Mouse (Mus musculus) kidney, embryonic 16.5 days (tissue): ENCODE results near the gene Lgmn. TPM values are rescaled to one million over a fixed set of nuclear protein-coding genes. Genes with fewer than 3 reads are reported as not detected.

Source experiments
- ATAC-seq: fragments of 200-750 bp; cut with Nextera tagmentation; 2 replicates; pipeline ENCODE4 v1.8.0; 2017; ENCODE audit warnings: moderate TSS enrichment; ENCODE audit not compliant: low FRiP score, low TSS enrichment
- H3K27ac ChIP-seq: fragments of 300-500 bp; sonication (generic); 2 replicates; pipeline ENCODE4 v1.5.1; 2014; ENCODE audit warnings: low read length
- H3K27me3 ChIP-seq: fragments of 300-500 bp; sonication (generic); 2 replicates; pipeline ENCODE4 v1.6.1; 2014; ENCODE audit warnings: low read length, control low read depth, mixed read lengths; ENCODE audit not compliant: insufficient read depth
- H3K36me3 ChIP-seq: fragments of 300-500 bp; sonication (generic); 2 replicates; pipeline ENCODE4 v1.6.1; 2014; ENCODE audit warnings: low read length, control low read depth, mixed read lengths; ENCODE audit not compliant: insufficient read depth
- H3K4me1 ChIP-seq: fragments of 300-500 bp; sonication (generic); 2 replicates; pipeline ENCODE4 v1.6.1; 2014; ENCODE audit warnings: low read length, control low read depth, mixed read lengths; ENCODE audit not compliant: insufficient read depth
- H3K4me2 ChIP-seq: fragments of 300-500 bp; sonication (generic); replicated peaks from 2 replicates; pipeline ENCODE4 v1.6.1; 2014; ENCODE audit warnings: low read depth, low read length
- H3K4me3 ChIP-seq: fragments of 300-500 bp; sonication (generic); 2 replicates; pipeline ENCODE4 v1.5.1; 2014; ENCODE audit warnings: mild to moderate bottlenecking, low read length
- H3K9ac ChIP-seq: fragments of 300-500 bp; sonication (generic); replicated peaks from 2 replicates; pipeline ENCODE4 v1.6.1; 2014; ENCODE audit warnings: low read length
- H3K9me3 ChIP-seq: fragments of 300-500 bp; sonication (generic); 2 replicates; pipeline ENCODE4 v1.6.1; 2016; ENCODE audit warnings: low read length, control low read depth
- WGBS: fragments of 180-500 bp; shearing (Covaris S2); extraction: QIAGEN DNeasy Blood & Tissue Kit; methylation state at CpG from one replicate; pipeline ENCODE4 v1.1.7; 2014; 5-methylcytosine and 5-hydroxymethylcytosine counted together
- polyA plus RNA-seq: library from polyadenylated mRNA; unstranded; fragments of >200 nt; fragmentation: Nextera tagmentation; extraction: Ambion mirVana; gene quantifications from 2 replicates; pipeline ENCODE4 v1.2.1, GENCODE M21; 2015

Gene Lgmn
- 153 and 175 TPM in 2 replicates for polyA plus RNA-seq

DNA sequence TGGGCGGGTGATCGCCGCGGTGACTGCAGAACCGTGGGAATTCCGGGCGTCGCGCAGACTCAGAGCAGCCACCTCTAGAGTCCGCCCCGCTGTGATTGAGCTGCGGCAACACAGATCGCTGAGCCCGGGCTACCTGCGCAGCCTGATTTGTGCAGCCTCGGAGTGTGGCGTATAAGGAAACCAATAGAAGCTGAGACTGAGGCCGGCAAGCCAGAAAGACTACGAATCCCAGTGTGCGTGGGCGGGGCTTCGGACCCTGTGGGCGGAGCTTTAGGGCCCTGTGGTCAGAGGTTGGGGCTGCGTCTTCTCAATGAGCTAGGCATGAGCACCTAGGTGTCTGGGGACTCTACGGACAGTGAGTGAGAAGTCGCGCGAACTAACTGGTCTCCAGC is at the start of gene Lgmn:
Gene Lgmn (minus strand): TSS at position 182 of the 392 bp plus-strand sequence.
- ATAC-seq = peak; percentile 100
- Histone ChIP-seq H3K27me3 (no peaks in the 10 kb centered on the region), H3K4me2 (peak within 1 kb of the TSS; percentile 80), H3K27ac (peak within 1 kb of the TSS; percentile 60; the same call in 1 of the 2 replicates), H3K36me3 (no peaks in the 10 kb centered on the region), H3K9me3 (no peaks in the 10 kb centered on the region), H3K9ac (peak within 1 kb of the TSS; percentile 80), H3K4me1 (peaks cover 12% of the 10 kb centered on the region), H3K4me3 (peak within 1 kb of the TSS; percentile 74)
- WGBS = under 1% methylated on average over 28 of the region's 28 CpGs

DNA sequence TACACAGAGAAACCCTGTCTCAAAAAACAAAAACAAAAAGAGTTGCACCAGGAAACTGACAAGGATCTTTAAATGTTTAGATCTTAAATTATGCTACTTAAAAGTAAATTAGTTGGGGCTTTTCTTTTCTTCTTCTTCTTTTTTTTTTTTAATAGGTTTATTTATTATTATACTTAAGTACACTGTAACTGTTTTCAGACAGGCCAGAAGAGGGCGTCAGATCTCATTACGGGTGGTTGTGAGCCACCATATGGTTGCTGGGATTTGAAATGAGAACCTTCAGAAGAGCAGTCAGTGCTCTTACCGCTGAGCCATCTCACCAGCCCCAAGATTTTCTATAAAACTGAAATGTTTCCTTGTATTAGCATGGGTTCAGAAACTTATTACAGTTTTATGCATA is 45.3 kb upstream of the Lgmn start:
- H3K9me3 ChIP-seq = no peaks in the 10 kb centered on the region
- 70% methylated on average over 3 of the region's 3 CpGs for WGBS
- H3K4me1 ChIP-seq = no peaks in the 10 kb centered on the region
- peaks cover 56% of the 10 kb centered on the region for H3K36me3 ChIP-seq
- H3K27ac ChIP-seq = no peak overlapping the region
- H3K9ac ChIP-seq = no peak overlapping the region
- no peak overlapping the region for H3K4me3 ChIP-seq
- no peak overlapping the region for H3K4me2 ChIP-seq
- no peak for ATAC-seq
- no peaks in the 10 kb centered on the region for H3K27me3 ChIP-seq

DNA sequence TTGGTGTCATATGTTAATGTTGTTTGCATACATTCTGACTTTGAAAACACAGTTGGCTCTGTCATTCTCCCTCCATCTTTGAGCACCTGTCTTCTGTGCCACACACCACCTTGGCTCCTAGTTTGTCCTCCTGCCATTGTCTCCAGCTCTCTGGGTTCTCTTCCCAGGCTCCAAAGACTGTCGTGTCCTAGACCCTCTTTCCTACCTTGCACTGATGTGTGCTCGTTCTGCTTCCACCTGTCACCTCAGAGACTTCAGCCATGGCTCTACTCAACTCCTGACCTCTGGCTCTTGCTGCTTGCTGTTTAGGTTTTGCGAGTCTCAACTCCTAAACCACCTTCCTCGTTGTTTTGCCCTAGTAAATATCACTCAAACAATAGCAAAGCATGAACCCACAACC is 40.9 kb upstream of the Lgmn start:
- no peaks in the 10 kb centered on the region for H3K27me3 ChIP-seq
- no peak overlapping the region for H3K9ac ChIP-seq
- H3K4me1 ChIP-seq = no peaks in the 10 kb centered on the region
- H3K4me3 ChIP-seq = no peak overlapping the region
- no peak overlapping the region for H3K4me2 ChIP-seq
- H3K27ac ChIP-seq = no peak overlapping the region
- H3K36me3 ChIP-seq = peaks cover 43% of the 10 kb centered on the region
- 85% methylated on average over 4 of the region's 4 CpGs for WGBS
- no peaks in the 10 kb centered on the region for H3K9me3 ChIP-seq
- ATAC-seq = no peak

DNA sequence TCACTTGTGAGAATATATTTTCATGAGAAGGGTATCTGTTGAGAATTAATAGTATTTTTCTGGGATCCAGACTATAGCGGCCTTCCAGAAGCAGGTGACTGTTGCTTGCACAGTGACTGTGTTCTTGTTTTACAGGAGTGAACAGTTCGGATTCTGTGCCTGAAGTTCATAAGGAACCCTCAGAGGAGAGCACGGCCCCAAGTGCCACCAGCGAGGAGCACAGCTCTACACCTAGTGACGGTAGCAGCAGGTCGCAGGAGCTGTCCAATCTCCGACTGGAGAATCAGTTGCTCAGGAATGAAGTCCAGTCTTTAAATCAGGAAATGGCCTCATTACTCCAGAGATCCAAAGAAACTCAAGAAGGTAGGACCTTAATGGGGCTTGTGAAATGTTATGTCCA is 34.8 kb upstream of the Lgmn start:
- ATAC-seq = no peak
- Histone ChIP-seq H3K4me3 (no peak overlapping the region), H3K4me1 (0 out of 2 replicates have a peak, but pooled peaks cover 7% of the 10 kb centered on the region), H3K36me3 (peaks cover 31% of the 10 kb centered on the region), H3K27ac (no peak overlapping the region), H3K9ac (no peak overlapping the region), H3K27me3 (no peaks in the 10 kb centered on the region), H3K9me3 (no peaks in the 10 kb centered on the region), H3K4me2 (no peak overlapping the region)
- 90% methylated on average over 7 of the region's 7 CpGs for WGBS

DNA sequence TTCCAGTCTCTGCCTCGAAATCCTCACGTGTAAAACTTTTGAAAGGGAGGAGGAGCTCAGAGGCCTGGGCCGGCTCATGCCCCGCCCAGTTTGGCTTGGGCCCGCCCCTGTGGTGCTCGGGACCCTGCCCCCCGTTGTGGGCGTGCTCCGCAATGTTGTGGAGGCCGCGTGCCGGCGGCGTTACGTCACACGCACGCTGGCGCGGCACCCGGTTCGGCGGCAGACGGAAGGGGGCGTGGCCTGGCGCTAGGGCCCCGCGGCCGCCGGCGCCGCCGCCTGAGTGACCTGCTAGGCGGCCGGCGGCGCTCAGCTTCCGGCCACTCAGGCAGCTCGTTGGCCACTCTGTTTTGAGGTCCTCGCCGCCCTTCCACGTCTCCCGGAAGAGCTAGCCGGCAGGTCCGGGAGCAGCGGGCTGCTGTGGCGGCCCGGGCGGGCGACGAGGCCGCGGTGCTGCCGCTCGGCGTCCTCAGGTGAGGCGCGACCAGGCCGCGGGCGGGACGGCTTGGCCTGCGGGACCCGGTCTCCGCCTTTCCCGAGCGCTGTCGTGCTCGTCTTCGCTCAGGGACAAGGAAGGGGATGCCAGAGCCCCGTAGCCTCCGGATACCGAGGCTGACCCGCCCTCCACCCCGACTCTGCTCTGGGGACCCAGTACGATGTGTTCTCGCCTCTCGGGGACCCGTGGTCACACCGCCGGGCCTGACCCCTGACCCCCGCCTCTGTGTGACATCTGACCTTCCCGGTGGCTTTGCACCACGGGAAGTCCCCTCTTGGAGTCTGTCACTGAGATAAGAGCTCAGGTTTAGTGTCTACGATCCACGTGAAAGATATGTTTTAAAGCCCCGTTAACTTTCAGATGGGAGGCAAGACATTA is 29.5 kb upstream of the Lgmn start, which contains the start of gene Golga5:
Gene Golga5 (plus strand): TSS at position 242 of the 871 bp plus-strand sequence.
- Histone ChIP-seq H3K4me2 (peak within 1 kb of the TSS; percentile 87), H3K27me3 (no peaks in the 10 kb centered on the region), H3K9ac (peak within 1 kb of the TSS; percentile 83), H3K4me1 (0 out of 2 replicates have a peak, but pooled peaks cover 7% of the 10 kb centered on the region), H3K36me3 (peaks cover 13% of the 10 kb centered on the region), H3K27ac (peak within 1 kb of the TSS; percentile 80), H3K9me3 (no peaks in the 10 kb centered on the region), H3K4me3 (peak within 1 kb of the TSS; percentile 84)
- WGBS = under 1% methylated on average over 86 of the region's 86 CpGs
- ATAC-seq = peak; percentile 99

DNA sequence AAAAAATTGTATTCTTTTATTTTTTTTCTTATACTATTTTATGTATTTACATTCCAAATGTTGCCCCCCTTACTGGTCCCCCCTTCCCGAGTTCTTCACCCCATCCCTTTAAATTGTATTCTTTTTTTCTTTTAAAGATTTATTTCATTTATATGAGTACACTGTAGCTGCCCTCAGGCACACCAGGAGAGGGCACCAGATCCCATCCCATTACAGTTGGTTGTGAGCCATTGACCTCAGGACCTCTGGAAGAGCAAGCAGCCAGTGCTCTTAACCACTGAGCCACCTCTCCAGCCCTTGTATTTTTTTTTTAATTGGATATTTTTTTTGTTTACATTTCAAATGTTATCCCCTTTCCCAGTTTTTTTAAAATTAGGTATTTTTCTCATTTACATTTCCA is 28.5 kb upstream of the Lgmn start:
- Histone ChIP-seq H3K4me3 (no peak overlapping the region), H3K36me3 (peaks cover 7% of the 10 kb centered on the region)
- 63% methylated on average over 1 of the region's 1 CpGs for WGBS

DNA sequence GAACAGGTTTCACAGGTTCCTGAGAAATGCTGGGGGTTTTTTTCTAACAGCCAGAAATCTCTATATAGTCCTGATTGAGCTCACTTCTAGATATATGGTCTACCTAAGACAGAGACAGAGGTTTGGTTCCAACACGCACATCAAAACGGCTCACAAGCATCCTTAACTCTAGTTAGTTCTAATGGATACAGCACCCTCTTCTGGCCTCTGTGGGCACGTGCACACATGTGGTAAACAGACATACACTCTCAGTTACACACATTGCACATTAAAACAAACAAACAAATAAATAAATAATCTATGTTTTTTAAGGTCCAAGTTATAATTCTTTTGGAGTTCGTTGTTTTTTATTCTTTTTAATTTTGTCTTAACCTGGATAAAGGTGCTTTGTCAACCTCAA is 25.0 kb upstream of the Lgmn start:
- WGBS = 65% methylated on average over 4 of the region's 4 CpGs

More for the DNA sequence above, 28.5 kb upstream of the Lgmn start:
- no peak overlapping the region for H3K4me2 ChIP-seq
- no peaks in the 10 kb centered on the region for H3K9me3 ChIP-seq
- ATAC-seq = no peak
- H3K27me3 ChIP-seq = no peaks in the 10 kb centered on the region
- no peak overlapping the region for H3K27ac ChIP-seq
- H3K4me1 ChIP-seq = 0 out of 2 replicates have a peak, but pooled peaks cover 7% of the 10 kb centered on the region
- no peak overlapping the region for H3K9ac ChIP-seq

DNA sequence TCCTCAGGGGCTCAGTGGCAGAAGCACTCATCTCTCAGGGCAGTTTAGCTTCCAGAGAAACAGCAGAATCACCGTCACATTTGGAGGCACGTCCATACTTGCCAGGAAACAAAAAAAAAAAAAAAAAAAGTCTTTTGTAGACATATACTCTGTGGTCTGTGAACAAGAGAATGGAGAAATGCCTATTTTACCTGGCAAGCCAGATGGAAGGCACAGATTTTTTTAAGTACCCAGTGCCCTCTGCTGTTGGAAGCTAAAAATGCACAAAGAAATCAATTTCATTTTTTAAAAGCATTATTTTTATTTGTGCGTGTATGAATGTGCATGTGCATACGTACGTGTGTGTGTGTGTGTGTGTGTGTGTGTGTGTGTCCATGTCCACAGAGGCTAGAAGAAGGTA is 21.6 kb upstream of the Lgmn start:
- no peak overlapping the region for H3K4me2 ChIP-seq
- no peak overlapping the region for H3K9ac ChIP-seq
- H3K36me3 ChIP-seq = no peaks in the 10 kb centered on the region
- H3K4me3 ChIP-seq = no peak overlapping the region
- H3K27me3 ChIP-seq = no peaks in the 10 kb centered on the region
- H3K9me3 ChIP-seq = no peaks in the 10 kb centered on the region
- ATAC-seq = no peak
- no peak overlapping the region for H3K27ac ChIP-seq
- H3K4me1 ChIP-seq = no peaks in the 10 kb centered on the region
- WGBS = 75% methylated on average over 5 of the region's 5 CpGs

More for the DNA sequence above, 25.0 kb upstream of the Lgmn start:
- Histone ChIP-seq H3K36me3 (no peaks in the 10 kb centered on the region), H3K27ac (no peak overlapping the region), H3K9ac (no peak overlapping the region), H3K4me1 (no peaks in the 10 kb centered on the region), H3K4me2 (no peak overlapping the region), H3K9me3 (no peaks in the 10 kb centered on the region), H3K4me3 (no peak overlapping the region), H3K27me3 (no peaks in the 10 kb centered on the region)
- ATAC-seq = no peak

DNA sequence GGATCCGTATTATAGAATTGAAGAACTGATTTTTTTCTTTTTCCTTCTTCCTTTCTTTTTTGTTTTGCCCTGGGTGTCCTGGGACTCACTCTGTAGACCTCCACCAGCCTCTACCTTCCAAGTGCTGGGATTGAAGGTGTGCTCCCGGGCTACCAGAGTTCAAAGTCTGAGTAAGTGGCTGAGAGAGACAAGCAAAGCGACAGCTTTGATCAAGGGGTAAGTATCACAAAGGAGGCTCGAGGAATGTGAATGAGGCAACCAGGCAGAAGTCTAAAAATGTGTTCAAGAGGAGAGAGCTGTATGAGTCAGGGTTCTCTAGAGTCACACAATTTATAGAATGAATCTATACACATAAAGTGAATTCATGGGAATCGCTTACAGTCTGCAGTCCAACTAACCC is 20.4 kb upstream of the Lgmn start:
- no peaks in the 10 kb centered on the region for H3K9me3 ChIP-seq
- H3K4me2 ChIP-seq = no peak overlapping the region
- no peak overlapping the region for H3K27ac ChIP-seq
- 75% methylated on average over 5 of the region's 5 CpGs for WGBS
- no peak overlapping the region for H3K9ac ChIP-seq
- no peaks in the 10 kb centered on the region for H3K36me3 ChIP-seq
- no peak overlapping the region for H3K4me3 ChIP-seq
- ATAC-seq = no peak
- no peaks in the 10 kb centered on the region for H3K4me1 ChIP-seq
- no peaks in the 10 kb centered on the region for H3K27me3 ChIP-seq
